Mouse (Mus musculus) adrenal gland, adult 2 months (tissue): ENCODE results near the gene Hist1h4n. TPM values are rescaled to one million over a fixed set of nuclear protein-coding genes. Genes with fewer than 3 reads are reported as not detected.
A peak's percentile ranks its signal among the peaks of the same experiment; 100 is the strongest.
"Not testable (repeated sequence)": the region's sequence is repeated elsewhere in the genome, so short reads cannot be mapped to it uniquely, and the experiment has no call there.

Experiments
- DNase-seq: peaks from one replicate; pipeline ENCODE4 v3.0.0; 2021
- long read RNA-seq: library from polyadenylated mRNA; stranded (forward); transcript quantifications from one replicate; pipeline ENCODE4 v2.0.0, GENCODE M21; 2021
- polyA plus RNA-seq: library from polyadenylated mRNA; depleted of rRNA; stranded (reverse); fragments of >200 nt; gene quantifications from 2 replicates; pipeline ENCODE4 v1.2.3, GENCODE M21; 2012; rRNA removed
- total RNA-seq, 2 experiments: library from RNA; stranded (reverse); gene quantifications; 2 replicates each; pipeline ENCODE4 v1.2.3; 2021

Gene Hist1h4n
- total RNA-seq = 10 to 100 TPM; 22.2 to 52.8 TPM
- 4.1 and 6.6 TPM in 2 replicates for polyA plus RNA-seq
- long read RNA-seq, partial matches to known transcripts = 0 of 2 reads
- long read RNA-seq, other reads (novel, unspliced or antisense) = 0 of 2 reads

DNA sequence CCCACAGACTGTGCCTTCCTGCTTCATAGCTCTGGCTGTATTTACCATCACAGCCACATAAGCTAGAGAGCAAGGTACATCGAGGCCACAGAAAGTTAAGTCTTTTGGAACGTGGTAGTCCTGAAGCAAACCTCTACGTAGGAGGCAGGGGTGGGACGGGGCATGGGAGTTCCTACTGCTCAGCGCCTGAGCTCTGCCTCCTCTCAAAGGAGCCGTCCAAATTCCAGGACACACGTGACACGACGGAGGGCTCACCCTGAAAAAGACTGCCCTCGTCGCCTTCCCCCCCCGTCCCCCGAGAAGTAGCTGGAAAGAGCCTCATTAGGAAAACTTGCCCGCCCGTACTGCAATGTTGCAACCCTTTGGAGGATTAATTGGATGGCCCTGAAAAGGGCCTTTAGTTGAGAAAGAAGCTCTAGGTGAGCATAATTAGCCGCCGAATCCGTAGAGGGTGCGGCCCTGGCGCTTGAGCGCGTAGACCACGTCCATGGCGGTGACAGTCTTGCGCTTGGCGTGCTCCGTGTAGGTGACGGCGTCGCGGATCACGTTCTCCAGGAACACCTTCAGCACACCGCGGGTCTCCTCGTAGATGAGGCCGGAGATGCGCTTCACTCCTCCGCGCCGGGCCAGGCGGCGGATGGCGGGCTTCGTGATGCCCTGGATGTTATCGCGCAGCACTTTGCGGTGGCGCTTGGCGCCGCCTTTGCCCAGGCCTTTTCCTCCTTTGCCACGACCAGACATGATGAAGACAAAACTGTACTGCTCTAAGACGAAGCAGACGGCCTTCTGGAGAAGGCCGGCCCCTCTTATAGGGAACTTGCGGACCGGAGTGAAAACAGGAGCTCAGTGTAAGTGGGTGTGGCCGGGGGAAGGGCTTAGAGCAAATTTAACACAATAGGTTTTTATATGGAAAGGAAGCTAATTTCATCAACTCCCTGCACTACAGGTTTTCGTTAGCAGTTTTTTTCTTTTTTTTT lies at the start of gene Hist1h4n:
Hist1h4n (minus strand) TSS at position 779 of the 977 bp plus-strand sequence.
- peak; percentile 71 for DNase-seq

DNA sequence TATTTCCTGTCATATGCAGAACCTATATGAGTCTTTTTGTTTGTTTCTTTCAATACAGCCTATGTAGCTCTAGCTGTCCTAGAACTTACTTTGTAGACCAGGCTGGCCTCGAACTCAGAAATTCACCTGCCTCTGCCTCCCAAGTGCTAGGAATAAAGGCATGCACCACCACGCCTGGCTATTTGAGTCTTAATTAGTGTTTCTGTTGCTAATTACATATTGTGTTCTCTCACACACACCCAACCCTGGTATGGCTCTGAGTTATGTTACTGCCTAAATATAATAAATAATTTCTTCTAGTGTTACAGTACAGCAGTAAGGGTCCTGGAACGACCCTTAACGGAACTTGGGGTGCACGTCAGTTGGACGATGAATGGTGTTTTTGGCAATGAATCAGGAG lies 48.7 kb upstream of the Hist1h4n start:
- no peak for DNase-seq

DNA sequence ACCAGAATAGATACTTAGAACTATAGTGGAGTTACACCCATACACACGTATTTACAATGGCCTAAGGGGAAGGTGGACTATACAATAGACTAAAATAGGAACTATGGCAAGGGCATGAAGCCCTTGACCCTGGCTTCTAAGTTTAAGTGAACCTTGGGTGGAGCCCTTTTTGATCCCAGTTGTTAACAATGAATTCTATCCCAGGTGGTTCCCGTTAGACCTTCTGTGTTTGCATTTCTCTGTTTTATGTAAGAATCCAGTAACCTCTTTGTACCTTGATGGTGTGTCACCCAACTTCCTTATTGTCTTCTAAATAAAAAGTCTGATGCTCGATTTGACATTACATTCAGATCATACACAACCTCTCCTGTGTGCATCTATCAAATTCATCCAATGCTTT lies 33.5 kb upstream of the Hist1h4n start:
- DNase-seq = not testable (repeated sequence)

DNA sequence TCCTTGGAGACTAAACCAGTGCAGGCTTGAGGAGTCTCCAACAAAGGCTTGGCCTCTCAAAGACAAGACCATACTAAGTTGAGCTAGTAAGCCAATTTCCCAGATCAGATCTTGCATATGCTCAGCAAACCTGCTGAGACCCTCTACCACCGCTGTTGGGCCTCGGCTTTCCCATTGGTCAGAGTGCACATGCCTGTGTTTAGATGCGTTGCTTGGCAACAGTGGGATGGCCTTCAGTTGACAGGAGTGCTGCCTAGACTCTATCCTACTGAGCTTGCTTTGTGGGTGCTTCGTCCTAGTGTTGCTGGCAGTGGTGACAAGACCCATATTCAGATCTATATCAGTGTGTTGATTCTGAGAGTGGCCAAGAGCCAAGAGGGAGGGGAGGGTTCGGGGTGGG lies 29.6 kb upstream of the Hist1h4n start:
- no peak for DNase-seq

DNA sequence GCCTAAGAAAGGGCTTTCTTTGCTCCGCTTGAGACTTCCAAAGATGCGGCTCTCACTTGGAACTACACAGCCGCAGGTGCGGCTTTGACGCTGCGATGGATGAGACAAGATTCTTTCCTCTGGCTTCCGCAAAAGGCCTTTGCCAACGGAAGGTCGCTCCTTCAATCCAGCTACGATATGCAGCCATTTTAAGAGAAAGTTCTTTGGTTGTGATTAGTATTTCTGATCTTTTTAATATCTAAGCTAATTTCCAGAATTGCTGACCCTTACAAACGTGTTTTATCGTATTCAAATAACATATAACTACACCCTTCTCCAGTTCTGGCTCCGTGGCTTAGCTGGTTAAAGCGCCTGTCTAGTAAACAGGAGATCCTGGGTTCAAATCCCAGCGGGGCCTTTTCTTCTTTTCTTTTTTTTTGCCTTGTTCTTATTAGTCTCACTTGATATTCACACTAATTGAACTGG lies 23.7 kb upstream of the Hist1h4n start:
- DNase-seq = peak; percentile 66

DNA sequence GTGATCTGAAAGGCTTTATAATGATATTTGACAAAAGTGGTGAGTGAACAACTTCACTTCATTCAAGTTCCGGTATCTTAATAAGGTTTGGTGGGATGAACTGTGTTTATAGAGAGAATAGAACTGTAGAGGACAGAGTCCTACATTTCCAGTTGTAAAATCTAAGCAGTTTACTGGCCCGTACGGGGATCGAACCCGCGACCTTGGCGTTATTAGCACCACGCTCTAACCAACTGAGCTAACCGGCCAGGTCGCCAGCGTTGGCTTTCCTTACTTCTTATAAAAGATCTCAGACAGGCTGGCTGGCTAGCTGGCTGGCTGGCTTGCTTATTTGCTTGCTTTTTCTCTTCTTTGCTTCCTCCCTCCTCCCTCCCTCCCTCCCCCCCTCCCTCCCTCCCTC lies 23.1 kb upstream of the Hist1h4n start:
- peak; percentile 92 for DNase-seq

DNA sequence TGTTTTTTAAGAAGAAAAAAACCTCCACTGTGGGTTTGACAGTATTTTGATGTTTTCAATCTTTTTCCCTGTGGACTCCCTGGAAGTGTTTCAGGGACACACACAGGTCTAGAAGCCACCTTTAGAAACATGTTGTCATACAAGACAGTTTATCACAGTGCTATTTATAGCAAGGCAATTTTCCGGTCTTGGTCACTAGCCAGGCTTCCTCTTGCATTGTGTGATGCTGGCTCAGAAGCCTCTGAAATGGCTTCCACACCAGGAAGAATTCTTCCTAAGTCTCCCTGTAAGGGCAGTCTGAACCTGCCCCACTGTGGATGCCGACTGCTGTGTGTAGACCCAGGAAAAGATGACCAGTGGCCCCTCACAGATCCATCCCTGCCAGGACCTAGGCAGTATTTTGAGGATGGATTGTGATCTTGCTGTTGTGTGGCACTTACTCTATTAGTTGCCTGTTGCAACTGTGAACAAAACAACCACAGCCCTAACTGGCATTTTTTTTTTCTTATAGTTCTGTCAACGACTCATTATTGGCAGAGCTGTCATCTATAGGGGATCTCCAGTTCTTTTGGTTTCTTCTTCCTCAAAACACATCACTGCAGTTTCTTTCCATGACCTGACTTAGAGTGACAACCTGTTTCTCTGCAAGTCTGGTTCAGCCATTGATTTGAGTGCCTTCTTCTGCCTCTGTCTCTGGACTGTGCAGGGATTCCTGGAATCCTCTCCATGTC lies 20.4 kb upstream of the Hist1h4n start:
- peak; percentile 5 for DNase-seq

DNA sequence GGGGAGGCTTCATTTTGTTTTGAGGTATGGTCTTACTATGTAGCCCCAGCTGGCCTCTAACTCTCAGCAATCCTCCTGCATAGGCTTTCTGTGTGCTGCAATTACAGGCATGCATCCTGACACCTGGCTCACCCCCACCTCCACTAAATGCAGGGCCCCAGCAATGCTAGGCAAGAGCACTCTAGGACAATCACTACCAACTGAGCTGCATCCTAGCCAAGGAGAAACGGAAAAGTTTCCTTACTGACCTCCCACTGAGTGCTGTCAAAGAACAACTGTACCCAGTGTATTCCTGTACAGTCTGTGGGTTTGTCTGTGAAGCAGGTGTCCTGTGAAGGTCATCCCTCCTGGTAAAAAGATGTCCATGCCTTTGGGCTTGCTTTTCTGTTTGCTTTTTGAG lies 18.7 kb upstream of the Hist1h4n start:
- DNase-seq = not testable (repeated sequence)

DNA sequence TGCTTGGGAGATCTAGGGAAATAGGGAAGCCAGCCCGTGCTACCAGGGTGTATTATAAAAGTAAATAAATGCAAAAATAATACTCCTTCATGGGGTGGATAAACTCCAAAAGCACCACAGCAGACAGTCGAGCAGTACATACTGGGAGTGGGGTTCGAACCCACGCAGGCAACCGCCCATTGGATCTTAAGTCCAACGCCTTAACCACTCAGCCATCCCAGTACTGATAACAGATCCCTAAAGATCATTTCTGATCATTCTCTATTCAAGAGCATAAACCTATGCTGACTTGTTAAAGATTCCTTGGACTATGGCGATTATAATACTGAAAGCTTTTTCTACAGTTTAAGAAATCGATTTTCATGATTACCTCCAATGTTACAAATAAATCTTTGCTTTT lies 15.9 kb upstream of the Hist1h4n start:
- no peak for DNase-seq

DNA sequence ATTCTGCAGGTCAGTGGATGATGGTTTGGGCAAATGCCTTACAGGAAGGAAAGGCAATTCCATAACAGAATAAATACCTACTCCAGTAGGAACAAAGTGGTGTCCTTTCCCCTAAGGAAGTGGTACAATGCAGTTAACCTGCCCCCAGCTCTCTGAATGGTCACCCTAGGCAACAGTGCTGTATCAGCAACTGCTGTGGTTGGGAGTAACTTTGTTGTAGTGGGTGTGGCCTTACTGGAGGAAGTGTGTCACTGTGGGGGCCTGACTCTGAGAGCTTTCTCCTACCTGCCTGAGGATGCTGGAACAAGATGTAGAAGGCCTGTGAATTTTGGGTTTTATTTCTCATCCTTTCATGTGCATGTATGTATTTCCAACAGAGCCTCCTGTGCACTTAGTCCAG lies 14.4 kb upstream of the Hist1h4n start:
- not testable (repeated sequence) for DNase-seq

DNA sequence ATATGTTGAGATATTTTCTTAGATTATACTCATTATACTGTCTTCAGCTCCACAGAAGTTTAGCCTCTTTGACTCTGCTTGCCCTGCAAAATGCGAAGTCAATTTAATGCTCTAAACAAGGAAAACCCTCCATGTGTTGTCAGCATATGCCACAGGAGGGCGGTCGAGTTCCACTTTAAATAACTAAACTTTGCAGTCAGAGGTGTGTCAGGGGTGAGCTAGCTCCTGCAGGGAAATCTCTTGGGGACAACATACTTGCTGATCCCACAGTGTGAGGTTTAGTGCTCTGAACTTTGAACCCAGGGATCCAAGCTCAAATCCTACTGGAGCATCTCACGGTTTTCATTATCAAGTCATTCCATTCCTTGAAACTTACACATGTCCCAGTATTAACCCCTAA lies 8.5 kb upstream of the Hist1h4n start:
- not testable (repeated sequence) for DNase-seq

DNA sequence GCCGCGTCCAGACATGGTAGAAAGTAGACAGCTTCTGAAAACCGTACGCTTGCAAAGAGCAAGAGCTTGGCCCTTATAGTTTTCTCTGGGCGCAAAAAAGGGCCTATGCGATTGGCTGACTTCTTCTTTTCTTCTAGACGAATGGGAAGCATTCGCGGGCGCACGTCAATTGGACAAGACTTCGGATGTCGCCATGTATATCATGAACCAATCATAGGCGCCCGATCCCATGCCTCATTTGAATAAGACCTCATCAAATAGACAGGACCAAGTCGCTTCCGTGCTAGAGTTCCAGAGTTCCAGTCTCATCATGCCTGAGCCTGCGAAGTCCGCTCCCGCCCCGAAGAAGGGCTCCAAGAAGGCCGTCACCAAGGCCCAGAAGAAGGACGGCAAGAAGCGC lies 1.5 kb upstream of the Hist1h4n start, which contains the start of the genes Hist1h2ap and Hist1h2br:
Hist1h2ap (minus strand) TSS at position 47 of the 400 bp plus-strand sequence.
Hist1h2br (plus strand) TSS at position 283 of the 400 bp plus-strand sequence.
- DNase-seq = not testable (repeated sequence)

DNA sequence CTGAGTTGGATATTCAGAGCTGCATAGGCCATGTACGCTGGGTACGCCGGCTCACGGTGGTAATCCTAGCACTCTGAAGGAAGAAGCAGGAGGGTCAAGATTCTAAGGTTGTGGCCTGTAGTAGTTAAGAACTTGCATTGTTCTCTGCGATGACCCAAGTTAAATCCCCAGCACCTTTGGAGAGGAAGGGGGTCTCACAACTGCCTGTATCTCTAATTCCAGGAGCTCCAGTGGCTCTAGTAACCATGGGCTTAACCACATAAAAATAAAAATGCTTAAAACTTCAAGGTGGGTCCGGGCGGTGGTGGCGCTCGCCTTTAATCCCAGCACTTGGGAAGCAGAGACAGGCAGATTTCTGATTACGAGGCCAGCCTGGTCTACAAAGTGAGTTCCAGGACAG lies 1.7 kb downstream of the Hist1h4n start:
- DNase-seq = no peak

DNA sequence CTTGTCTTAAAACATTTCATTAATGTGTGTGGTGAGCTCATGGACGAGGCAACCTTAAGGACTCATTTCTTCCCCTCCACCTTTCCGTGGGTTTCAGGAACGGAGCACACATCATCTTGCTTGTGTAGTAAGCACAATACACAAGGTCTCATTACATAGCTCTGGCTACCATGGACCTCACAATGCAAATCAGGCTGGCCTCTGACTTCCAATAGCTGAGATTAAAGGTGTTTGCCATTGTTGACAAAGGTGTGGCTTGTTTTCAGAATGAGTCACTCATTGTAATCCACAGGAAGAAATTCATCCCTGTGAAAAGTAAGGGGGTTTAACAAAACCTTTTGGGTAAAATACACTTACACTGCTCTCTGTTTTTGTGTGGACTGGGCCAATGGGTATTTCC lies 3.5 kb downstream of the Hist1h4n start:
- DNase-seq = no peak

DNA sequence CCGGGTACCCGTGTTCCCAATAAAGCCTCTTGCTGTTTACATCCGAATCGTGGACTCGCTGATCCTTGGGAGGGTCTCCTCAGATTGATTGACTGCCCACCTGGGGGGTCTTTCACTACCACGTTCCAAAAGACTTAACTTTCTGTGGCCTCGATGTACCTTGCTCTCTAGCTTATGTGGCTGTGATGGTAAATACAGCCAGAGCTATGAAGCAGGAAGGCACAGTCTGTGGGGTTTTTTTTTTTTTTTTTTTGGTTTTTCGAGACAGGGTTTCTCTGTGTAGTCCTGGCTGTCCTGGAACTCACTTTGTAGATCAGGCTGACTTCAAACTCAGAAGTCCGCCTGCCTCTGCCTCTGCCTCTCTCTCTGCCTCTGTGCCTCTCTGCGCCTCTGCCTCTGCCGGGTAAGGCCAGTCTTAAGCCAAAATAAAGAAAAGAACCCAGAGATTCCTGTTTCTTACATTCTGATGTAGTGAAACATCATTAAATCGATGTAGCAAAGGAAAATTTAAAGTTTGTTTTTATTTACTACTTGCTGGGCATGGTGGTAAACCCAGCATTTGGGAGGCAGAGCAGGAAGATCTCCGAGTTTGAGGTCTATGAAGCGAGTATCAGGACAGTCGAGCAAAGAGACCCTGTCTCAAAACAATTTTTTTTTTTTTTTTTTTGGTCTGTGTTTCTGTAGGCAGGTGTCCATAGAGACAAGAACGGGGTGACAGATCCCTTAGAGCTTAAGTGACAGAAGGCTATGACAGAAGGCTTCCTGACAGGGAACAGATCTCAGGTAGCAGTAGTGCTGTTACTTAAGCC lies 11.7 kb downstream of the Hist1h4n start:
- not testable (repeated sequence) for DNase-seq

DNA sequence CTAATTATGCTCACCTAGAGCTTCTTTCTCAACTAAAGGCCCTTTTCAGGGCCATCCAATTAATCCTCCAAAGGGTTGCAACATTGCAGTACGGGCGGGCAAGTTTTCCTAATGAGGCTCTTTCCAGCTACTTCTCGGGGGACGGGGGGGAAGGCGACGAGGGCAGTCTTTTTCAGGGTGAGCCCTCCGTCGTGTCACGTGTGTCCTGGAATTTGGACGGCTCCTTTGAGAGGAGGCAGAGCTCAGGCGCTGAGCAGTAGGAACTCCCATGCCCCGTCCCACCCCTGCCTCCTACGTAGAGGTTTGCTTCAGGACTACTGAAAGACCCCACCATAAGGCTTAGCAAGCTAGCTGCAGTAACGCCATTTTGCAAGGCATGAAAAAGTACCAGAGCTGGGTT lies 19.9 kb downstream of the Hist1h4n start:
- DNase-seq = not testable (repeated sequence)

DNA sequence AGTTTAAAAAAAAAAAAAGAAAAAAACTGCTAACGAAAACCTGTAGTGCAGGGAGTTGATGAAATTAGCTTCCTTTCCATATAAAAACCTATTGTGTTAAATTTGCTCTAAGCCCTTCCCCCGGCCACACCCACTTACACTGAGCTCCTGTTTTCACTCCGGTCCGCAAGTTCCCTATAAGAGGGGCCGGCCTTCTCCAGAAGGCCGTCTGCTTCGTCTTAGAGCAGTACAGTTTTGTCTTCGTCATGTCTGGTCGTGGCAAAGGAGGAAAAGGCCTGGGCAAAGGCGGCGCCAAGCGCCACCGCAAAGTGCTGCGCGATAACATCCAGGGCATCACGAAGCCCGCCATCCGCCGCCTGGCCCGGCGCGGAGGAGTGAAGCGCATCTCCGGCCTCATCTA lies 20.5 kb downstream of the Hist1h4n start, which contains the start of gene Hist1h4m:
Hist1h4m (plus strand) TSS at position 208 of the 400 bp plus-strand sequence.
- DNase-seq = peak; percentile 81

DNA sequence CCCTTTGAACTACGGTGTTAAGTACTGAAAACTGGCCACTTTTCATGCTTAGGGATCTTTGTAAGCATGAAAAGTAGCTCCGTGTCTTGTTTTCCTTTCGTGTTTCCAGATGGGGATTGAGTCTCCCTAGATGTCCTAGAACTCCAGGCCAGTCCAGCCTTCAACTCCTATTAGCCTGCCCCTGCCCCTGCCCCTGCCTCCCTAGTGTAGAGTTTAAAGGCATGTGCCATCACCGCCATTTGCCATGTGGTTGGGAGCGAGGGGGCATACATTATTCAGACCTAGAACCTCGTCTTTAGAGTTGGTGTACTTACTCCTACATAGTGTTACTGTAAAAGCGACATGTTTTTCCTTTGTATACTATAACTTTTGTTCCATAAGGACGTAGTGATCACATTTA lies 20.9 kb downstream of the Hist1h4n start:
- not testable (repeated sequence) for DNase-seq

DNA sequence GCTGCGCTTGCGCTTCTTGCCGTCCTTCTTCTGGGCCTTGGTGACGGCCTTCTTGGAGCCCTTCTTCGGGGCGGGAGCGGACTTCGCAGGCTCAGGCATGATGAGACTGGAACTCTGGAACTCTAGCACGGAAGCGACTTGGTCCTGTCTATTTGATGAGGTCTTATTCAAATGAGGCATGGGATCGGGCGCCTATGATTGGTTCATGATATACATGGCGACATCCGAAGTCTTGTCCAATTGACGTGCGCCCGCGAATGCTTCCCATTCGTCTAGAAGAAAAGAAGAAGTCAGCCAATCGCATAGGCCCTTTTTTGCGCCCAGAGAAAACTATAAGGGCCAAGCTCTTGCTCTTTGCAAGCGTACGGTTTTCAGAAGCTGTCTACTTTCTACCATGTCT lies 21.9 kb downstream of the Hist1h4n start, which contains the start of the genes Hist1h2bq and Hist1h2ao:
Hist1h2bq (minus strand) TSS at position 125 of the 400 bp plus-strand sequence.
Hist1h2ao (plus strand) TSS at position 393 of the 400 bp plus-strand sequence.
- DNase-seq = not testable (repeated sequence)

DNA sequence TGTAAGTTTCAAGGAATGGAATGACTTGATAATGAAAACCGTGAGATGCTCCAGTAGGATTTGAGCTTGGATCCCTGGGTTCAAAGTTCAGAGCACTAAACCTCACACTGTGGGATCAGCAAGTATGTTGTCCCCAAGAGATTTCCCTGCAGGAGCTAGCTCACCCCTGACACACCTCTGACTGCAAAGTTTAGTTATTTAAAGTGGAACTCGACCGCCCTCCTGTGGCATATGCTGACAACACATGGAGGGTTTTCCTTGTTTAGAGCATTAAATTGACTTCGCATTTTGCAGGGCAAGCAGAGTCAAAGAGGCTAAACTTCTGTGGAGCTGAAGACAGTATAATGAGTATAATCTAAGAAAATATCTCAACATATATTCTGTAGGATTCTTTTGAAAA lies 28.9 kb downstream of the Hist1h4n start:
- not testable (repeated sequence) for DNase-seq

DNA sequence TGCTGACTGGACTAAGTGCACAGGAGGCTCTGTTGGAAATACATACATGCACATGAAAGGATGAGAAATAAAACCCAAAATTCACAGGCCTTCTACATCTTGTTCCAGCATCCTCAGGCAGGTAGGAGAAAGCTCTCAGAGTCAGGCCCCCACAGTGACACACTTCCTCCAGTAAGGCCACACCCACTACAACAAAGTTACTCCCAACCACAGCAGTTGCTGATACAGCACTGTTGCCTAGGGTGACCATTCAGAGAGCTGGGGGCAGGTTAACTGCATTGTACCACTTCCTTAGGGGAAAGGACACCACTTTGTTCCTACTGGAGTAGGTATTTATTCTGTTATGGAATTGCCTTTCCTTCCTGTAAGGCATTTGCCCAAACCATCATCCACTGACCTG lies 34.8 kb downstream of the Hist1h4n start:
- DNase-seq = not testable (repeated sequence)
